Mouse (Mus musculus) spleen, adult 2 months (tissue): ENCODE data around the gene Fbxo36.

Experiments
- CTCF ChIP-seq: fragments of 200-500 bp; IDR thresholded peaks from 2 replicates; pipeline ENCODE4 v1.5.1; 2011; ENCODE audit warnings: mild to moderate bottlenecking, inconsistent platforms; ENCODE audit not compliant: insufficient read depth, insufficient read length, insufficient replicate concordance; ENCODE audit errors: extremely low read depth
- POLR2A ChIP-seq: fragments of 200-500 bp; IDR thresholded peaks from 2 replicates; pipeline ENCODE4 v1.6.1; 2011; ENCODE audit warnings: low read depth, low read length, inconsistent platforms

DNA sequence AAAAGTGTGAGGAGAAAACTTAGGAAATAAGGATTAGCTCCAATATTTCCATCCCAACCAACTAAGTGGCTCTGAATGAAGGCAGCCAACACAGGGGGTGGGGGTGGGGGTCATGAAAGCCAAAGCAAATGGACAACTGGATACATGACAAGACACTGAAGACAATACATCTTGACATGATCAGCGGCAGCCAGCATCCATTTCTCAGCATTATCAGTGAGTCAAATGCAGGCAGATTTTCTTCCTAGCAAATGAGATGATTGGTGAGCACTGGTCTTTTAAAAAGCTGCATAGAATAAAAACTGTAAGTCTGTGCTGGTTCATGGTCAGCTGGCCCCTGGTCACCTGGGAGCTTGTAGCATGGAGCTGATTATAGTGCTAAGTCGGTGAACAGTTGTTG is 15.3 kb downstream of the Fbxo36 start:
- TF ChIP-seq POLR2A (no peak), CTCF (no peak)
